Mouse (Mus musculus) midbrain, embryonic 11.5 days (tissue): ENCODE measurements around the gene Hoxa9. TPM values are rescaled to one million over a fixed set of nuclear protein-coding genes. Genes with fewer than 3 reads are reported as not detected.
A peak's percentile ranks its signal among the peaks of the same experiment; 100 is the strongest.

Experiments
- ATAC-seq: fragments of 200-750 bp; cut with Nextera tagmentation; 2 replicates; pipeline ENCODE4 v1.8.0; 2017; ENCODE audit warnings: moderate TSS enrichment, moderate library complexity; ENCODE audit not compliant: low FRiP score
- DNase-seq: peaks from one replicate; pipeline ENCODE4 v3.0.0; 2015; ENCODE audit warnings: low spot score; ENCODE audit errors: missing footprints
- H3K27ac ChIP-seq: fragments of 300-500 bp; sonication (generic); 2 replicates; pipeline ENCODE4 v1.5.1; 2014; ENCODE audit warnings: low read depth, low read length
- H3K27me3 ChIP-seq: fragments of 300-500 bp; sonication (generic); 2 replicates; pipeline ENCODE4 v1.6.1; 2014; ENCODE audit warnings: mild to moderate bottlenecking, low read length, moderate library complexity, mixed read lengths; ENCODE audit not compliant: control insufficient read depth, insufficient read depth
- H3K36me3 ChIP-seq: fragments of 300-500 bp; sonication (generic); 2 replicates; pipeline ENCODE4 v1.6.1; 2014; ENCODE audit warnings: mild to moderate bottlenecking, low read length, moderate library complexity, mixed read lengths; ENCODE audit not compliant: control insufficient read depth, insufficient read depth
- H3K4me1 ChIP-seq: fragments of 300-500 bp; sonication (generic); 2 replicates; pipeline ENCODE4 v1.6.1; 2014; ENCODE audit warnings: low read length; ENCODE audit not compliant: control insufficient read depth, insufficient read depth
- H3K4me2 ChIP-seq: fragments of 300-500 bp; sonication (generic); 2 replicates; pipeline ENCODE4 v1.6.1; 2014; ENCODE audit warnings: mild to moderate bottlenecking, moderate library complexity
- H3K4me3 ChIP-seq: fragments of 300-500 bp; sonication (generic); 2 replicates; pipeline ENCODE4 v1.5.1; 2014; ENCODE audit warnings: low read depth, low read length
- H3K9ac ChIP-seq: fragments of 300-500 bp; sonication (generic); 2 replicates; pipeline ENCODE4 v1.6.1; 2014; ENCODE audit warnings: low read length
- H3K9me3 ChIP-seq: fragments of 300-500 bp; sonication (generic); 2 replicates; pipeline ENCODE4 v1.6.1; 2016; ENCODE audit warnings: low read length; ENCODE audit not compliant: control insufficient read depth
- WGBS: fragments of 180-500 bp; shearing (Covaris S2); extraction: QIAGEN DNeasy Blood & Tissue Kit; methylation state at CpG from one replicate; pipeline ENCODE4 v1.1.7; 2014; 5-methylcytosine and 5-hydroxymethylcytosine counted together
- polyA plus RNA-seq: library from polyadenylated mRNA; unstranded; fragments of >200 nt; fragmentation: Nextera tagmentation; extraction: Ambion mirVana; gene quantifications from 2 replicates; pipeline ENCODE4 v1.2.1, GENCODE M21; 2014

Gene Hoxa9
- polyA plus RNA-seq, result not detected in 2 replicates

GRCm38 (mm10) chr6:52230516-52231165, at the start of gene Hoxa9:
Hoxa9 (minus strand) TSS chr6:52231089.
- H3K36me3 ChIP-seq, result no peaks in the 10 kb centered on the region
- no peak within 1 kb of the TSS for H3K4me3 ChIP-seq
- 1% methylated on average over 27 of the region's 36 CpGs for WGBS
- no peaks in the 10 kb centered on the region; the same call in 1 of the 2 replicates for H3K4me1 ChIP-seq
- H3K9me3 ChIP-seq, result no peaks in the 10 kb centered on the region
- peak; percentile 96 for DNase-seq
- H3K27ac ChIP-seq, result no peak within 1 kb of the TSS
- peaks cover 93% of the 10 kb centered on the region for H3K27me3 ChIP-seq
- no peak for ATAC-seq
- no peak within 1 kb of the TSS for H3K9ac ChIP-seq
- no peak within 1 kb of the TSS for H3K4me2 ChIP-seq

DNA sequence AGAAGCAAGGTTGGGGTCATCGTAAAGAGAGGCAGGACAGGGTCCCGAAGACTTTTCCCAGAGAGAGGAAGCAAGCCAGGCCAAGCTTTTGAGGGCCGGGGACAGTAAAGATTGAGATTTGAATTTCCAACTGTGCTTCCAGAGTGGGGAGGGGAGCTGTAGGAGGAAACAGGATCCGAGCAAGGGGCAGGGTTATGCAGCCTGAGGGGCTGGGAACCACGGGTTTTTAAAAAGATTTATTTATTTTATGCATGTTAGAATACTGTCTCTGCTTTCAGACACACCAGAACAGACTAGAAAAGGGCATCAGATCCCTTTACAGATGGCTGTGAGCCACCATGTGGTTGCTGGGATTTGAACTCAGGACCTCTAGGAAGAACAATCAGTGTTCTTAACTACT, 46.0 kb upstream of the Hoxa9 start:
- Histone ChIP-seq H3K4me1 (no peaks in the 10 kb centered on the region), H3K9me3 (no peaks in the 10 kb centered on the region), H3K9ac (no peak overlapping the region), H3K36me3 (no peaks in the 10 kb centered on the region), H3K27ac (no peak overlapping the region), H3K27me3 (peaks cover 61% of the 10 kb centered on the region), H3K4me2 (no peak overlapping the region), H3K4me3 (no peak overlapping the region)
- WGBS, result 12% methylated on average over 5 of the region's 5 CpGs
- ATAC-seq, result no peak
- peak; percentile 88 for DNase-seq

GRCm38 (mm10) chr6:52276382-52276781, 45.5 kb upstream of the Hoxa9 start:
- peak; percentile 90 for DNase-seq

DNA sequence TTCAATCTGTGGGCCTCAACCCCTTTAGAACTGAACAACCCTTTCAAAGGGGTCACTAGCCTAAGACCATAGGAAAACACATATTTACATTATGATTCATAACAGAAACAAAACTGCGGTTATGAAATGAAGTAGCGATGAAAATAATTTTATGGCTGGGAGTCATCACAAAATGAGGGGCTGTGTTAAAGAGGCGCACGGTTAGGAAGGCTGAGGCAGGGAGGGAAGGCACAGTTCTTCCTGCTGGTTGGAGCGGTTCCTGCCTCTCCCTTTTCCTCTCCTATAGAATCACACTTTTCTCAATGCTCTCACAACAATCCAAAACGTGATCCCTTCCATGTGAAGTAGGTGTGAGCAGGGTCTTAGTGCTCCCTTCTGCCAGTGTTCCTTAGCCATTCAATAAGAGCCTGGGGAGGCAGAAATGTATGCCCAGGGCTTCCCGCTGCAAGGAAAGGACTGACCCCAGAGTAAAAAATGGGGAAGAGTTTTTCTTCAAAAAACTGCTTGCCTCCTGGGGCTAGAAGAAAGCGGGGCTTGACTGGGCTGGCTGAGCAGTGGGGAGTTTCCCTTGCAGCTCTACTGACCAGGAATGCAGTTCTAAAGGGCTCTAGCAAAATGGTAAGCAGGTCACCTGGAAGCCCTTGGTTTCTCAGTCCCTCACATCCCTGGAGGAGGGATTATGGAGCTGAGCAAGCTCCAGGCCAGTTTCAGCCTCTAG, 44.8 kb upstream of the Hoxa9 start:
- Histone ChIP-seq H3K4me2 (no peak overlapping the region), H3K9me3 (no peaks in the 10 kb centered on the region), H3K9ac (no peak overlapping the region), H3K36me3 (no peaks in the 10 kb centered on the region), H3K27me3 (peaks cover 73% of the 10 kb centered on the region), H3K4me1 (no peaks in the 10 kb centered on the region), H3K27ac (no peak overlapping the region), H3K4me3 (no peak overlapping the region)
- WGBS, result 5% methylated on average over 8 of the region's 8 CpGs
- DNase-seq, result peak; percentile 93
- ATAC-seq, result no peak

More at GRCm38 (mm10) chr6:52276382-52276781, 45.5 kb upstream of the Hoxa9 start:
- Histone ChIP-seq H3K4me3 (no peak overlapping the region), H3K36me3 (no peaks in the 10 kb centered on the region), H3K9ac (no peak overlapping the region), H3K9me3 (no peaks in the 10 kb centered on the region), H3K27me3 (peaks cover 66% of the 10 kb centered on the region), H3K4me1 (no peaks in the 10 kb centered on the region), H3K4me2 (no peak overlapping the region), H3K27ac (no peak overlapping the region)
- no peak for ATAC-seq
- 1% methylated on average over 6 of the region's 6 CpGs for WGBS

DNA sequence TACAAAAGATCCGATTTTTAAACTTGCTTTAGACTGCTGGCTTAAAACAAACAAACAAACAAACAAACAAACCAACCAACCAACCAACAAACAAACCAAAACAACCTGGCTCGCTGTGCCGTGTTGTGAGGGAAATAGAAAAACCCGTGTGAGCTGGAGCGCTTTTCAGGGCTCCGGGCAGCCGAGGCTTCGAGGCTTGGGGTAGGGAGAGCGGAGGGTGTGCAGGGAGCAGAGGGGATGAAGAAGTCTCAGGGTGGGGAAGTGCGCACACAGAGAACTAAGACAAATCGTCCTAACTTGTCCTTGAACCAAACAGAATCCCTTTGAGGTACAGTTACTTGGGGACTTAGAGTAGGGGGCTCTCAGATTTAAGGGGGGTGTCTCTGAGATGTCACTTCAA, 43.7 kb upstream of the Hoxa9 start:
- H3K9me3 ChIP-seq, result no peaks in the 10 kb centered on the region
- ATAC-seq, result no peak
- H3K4me2 ChIP-seq, result no peak overlapping the region

DNA sequence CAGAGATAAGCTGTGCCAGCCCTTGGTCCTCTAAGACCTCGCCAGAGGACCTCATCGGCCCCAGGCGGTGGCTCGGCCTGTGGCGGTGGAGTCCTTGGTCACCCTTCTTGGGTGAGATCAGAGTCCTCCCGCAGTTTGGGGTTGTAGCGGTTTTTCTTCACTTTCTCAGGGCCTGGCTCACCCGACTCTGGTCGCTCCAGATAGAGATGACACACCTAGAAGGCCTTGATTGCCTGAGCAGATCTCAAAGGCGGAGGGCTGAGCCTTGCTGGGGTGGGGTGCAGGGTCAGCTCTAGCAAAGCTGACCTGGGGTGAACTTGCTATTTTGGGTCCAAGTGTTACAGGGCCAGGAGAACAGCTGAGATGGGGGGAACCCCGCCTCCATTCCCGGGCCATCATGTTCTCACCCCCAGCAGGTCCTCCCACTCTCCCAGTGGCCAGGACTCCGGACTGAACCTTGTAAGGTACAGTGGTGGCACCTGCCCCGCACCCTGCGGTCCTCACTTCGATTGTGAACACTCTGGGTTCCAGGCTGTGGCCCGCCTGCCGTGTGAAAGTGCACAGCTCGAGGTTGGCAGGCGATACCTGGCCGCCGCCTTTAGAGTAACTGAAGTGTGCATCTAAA, 42.9 kb upstream of the Hoxa9 start:
- ATAC-seq (no peak), DNase-seq (no peak)
- Histone ChIP-seq H3K9ac (no peak overlapping the region), H3K27me3 (peaks cover 93% of the 10 kb centered on the region), H3K4me2 (no peak overlapping the region), H3K9me3 (no peaks in the 10 kb centered on the region), H3K36me3 (no peaks in the 10 kb centered on the region), H3K4me3 (no peak overlapping the region), H3K4me1 (no peaks in the 10 kb centered on the region), H3K27ac (no peak overlapping the region)
- WGBS, result 1% methylated on average over 22 of the region's 22 CpGs

More for the DNA sequence above, 43.7 kb upstream of the Hoxa9 start:
- Histone ChIP-seq H3K36me3 (no peaks in the 10 kb centered on the region), H3K9ac (no peak overlapping the region), H3K27me3 (peaks cover 84% of the 10 kb centered on the region), H3K4me1 (no peaks in the 10 kb centered on the region), H3K4me3 (no peak overlapping the region), H3K27ac (no peak overlapping the region)
- WGBS, result 2% methylated on average over 11 of the region's 11 CpGs
- peak; percentile 89 for DNase-seq

- Histone ChIP-seq H3K4me3 (no peak overlapping the region), H3K9me3 (no peaks in the 10 kb centered on the region), H3K9ac (no peak overlapping the region), H3K27ac (no peak overlapping the region), H3K4me1 (no peaks in the 10 kb centered on the region), H3K36me3 (no peaks in the 10 kb centered on the region), H3K4me2 (no peak overlapping the region), H3K27me3 (peaks cover 98% of the 10 kb centered on the region)
- DNase-seq (peak; percentile 95), ATAC-seq (no peak)
- WGBS, result 2% methylated on average over 22 of the region's 22 CpGs
These were observed 42.1 kb upstream of the Hoxa9 start for GRCm38 (mm10) chr6:52272766-52273655.

GRCm38 (mm10) chr6:52270494-52271480, 39.9 kb upstream of the Hoxa9 start:
- no peak overlapping the region for H3K4me2 ChIP-seq
- H3K9ac ChIP-seq, result no peak overlapping the region
- H3K27ac ChIP-seq, result no peak overlapping the region
- H3K36me3 ChIP-seq, result no peaks in the 10 kb centered on the region
- H3K27me3 ChIP-seq, result peaks cover 97% of the 10 kb centered on the region
- no peak overlapping the region for H3K4me3 ChIP-seq
- DNase-seq (peak; percentile 95), ATAC-seq (peak; percentile 54; the same call in 1 of the 2 replicates)
- H3K9me3 ChIP-seq, result no peaks in the 10 kb centered on the region
- 3% methylated on average over 23 of the region's 23 CpGs for WGBS
- no peaks in the 10 kb centered on the region for H3K4me1 ChIP-seq
